Comparison of ENCODE assay signal across 9 mouse cellular contexts in the genomic region with DNA sequence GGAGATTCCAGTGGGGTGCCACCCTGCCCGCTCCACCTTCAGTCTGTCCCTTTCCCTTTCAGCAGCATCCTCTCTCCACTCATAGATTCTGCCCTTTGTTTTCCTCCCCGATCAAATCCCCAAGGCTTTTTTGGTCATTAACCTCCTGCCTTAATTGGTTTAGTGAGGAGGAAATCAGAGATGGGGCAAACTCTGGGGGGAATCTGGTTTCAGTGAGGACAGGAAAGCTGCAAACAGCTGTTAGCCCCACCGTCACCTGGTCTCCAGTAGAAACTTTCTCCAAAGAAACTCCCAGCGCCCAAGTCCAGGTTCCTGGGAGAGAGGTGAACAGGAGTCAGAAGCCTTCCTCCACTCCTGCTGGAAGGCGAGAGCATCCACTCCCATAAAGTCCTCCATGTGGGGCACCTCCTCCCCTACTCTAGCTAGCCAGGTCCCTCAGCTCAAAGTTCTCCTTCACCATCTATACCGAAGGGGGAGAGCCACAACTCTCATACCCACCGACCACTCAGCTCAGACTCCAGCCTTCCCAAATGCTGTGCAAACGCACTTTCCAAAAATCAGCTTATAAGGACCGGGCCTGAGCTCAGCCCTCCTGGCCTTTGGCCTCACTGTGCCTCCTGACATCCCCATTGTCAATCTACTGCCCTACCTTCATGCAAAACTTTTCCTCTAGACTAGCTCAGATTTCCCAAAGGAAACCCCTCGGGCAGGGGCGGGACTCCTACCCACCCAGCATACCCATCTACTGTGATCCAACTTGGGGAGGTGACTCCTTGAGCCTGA. TPM values are rescaled to one million over a fixed set of nuclear protein-coding genes. Genes with fewer than 3 reads are reported as not detected.
DNase-seq lines count a peak whose midpoint lies in the region; ATAC-seq and TF ChIP-seq lines count a peak whose summit lies in the region.
"Had no signal": no experiment of that assay in that cellular context is flagged by ENCODE, and none has a peak within 500 bp of the region (broad histone marks: within the 10 kb centered on the region; RNA-seq: fewer than 3 reads in every experiment).

No protein-coding gene starts in this region.

- peak overlapping the region; percentile 96 for H3K27ac ChIP-seq in kidney, postnatal 0 days
- H3K27ac ChIP-seq in brown adipose tissue, adult 24 weeks (replicated peaks; ENCODE audit: low read depth, low read length), result no peak overlapping the region
- H3K27ac ChIP-seq in intestine, embryonic 14.5 days (ENCODE audit: low read depth), result peak overlapping the region; percentile 97
- H3K27ac ChIP-seq in neural tube, embryonic 12.5 days, result peak overlapping the region; percentile 60

- H3K36me3 ChIP-seq in kidney, postnatal 0 days (ENCODE audit: insufficient read depth, low read length), result no peaks in the 10 kb centered on the region
- H3K36me3 ChIP-seq in intestine, embryonic 14.5 days (ENCODE audit: control insufficient read depth, insufficient read depth, low read length), result peaks cover 6% of the 10 kb centered on the region
- H3K36me3 ChIP-seq in neural tube, embryonic 12.5 days, result peaks cover 2% of the 10 kb centered on the region; the same call in 1 of the 2 replicates

- TF ChIP-seq CTCF in kidney, postnatal 0 days (IDR thresholded peaks at IDR 0.05; ENCODE audit: low read depth), result no peak

- intact Hi-C loops in left cerebral cortex, postnatal 4 days (cut with DNase I), result no loop called here

- H3K4me2 ChIP-seq in kidney, postnatal 0 days (ENCODE audit: low read length), result peak overlapping the region; percentile 89
- peak overlapping the region; percentile 96 for H3K4me2 ChIP-seq in intestine, embryonic 14.5 days (ENCODE audit: low read length)
- peak overlapping the region; percentile 94 for H3K4me2 ChIP-seq in neural tube, embryonic 12.5 days (replicated peaks)

- H3K4me3 ChIP-seq in kidney, postnatal 0 days (replicated peaks; ENCODE audit: low read depth, low read length), result peak overlapping the region; percentile 85
- H3K4me3 ChIP-seq in brown adipose tissue, adult 24 weeks (ENCODE audit: insufficient read depth, low read depth, low read length), result peak overlapping the region; percentile 30
- peak overlapping the region; percentile 97 for H3K4me3 ChIP-seq in intestine, embryonic 14.5 days (ENCODE audit: low read depth, low read length)
- H3K4me3 ChIP-seq in neural tube, embryonic 12.5 days, result peak overlapping the region; percentile 73

- H3K9me3 ChIP-seq in kidney, postnatal 0 days (replicated peaks; ENCODE audit: low read length), result no peaks in the 10 kb centered on the region
- H3K9me3 ChIP-seq in intestine, embryonic 14.5 days (ENCODE audit: control insufficient read depth, low read length), result no peaks in the 10 kb centered on the region
- H3K9me3 ChIP-seq in neural tube, embryonic 12.5 days, result no peaks in the 10 kb centered on the region

- H3K9ac ChIP-seq in kidney, postnatal 0 days (ENCODE audit: low read depth, low read length), result peak overlapping the region; percentile 49; the same call in 1 of the 2 replicates
- H3K9ac ChIP-seq in intestine, embryonic 14.5 days (ENCODE audit: low read length), result peak overlapping the region; percentile 96
- H3K9ac ChIP-seq in neural tube, embryonic 12.5 days, result peak overlapping the region; percentile 98

- WGBS in kidney, postnatal 0 days, result 18% methylated on average over 11 of the region's 11 CpGs
- WGBS in intestine, embryonic 14.5 days, result 13% methylated on average over 11 of the region's 11 CpGs
- WGBS in neural tube, embryonic 12.5 days, result 5% methylated on average over 11 of the region's 11 CpGs

- peaks cover 40% of the 10 kb centered on the region for H3K4me1 ChIP-seq in kidney, postnatal 0 days (replicated peaks; ENCODE audit: insufficient read depth, low read length)
- peaks cover 2% of the 10 kb centered on the region; the same call in 1 of the 2 replicates for H3K4me1 ChIP-seq in brown adipose tissue, adult 24 weeks (ENCODE audit: control insufficient read depth, insufficient read depth, insufficient read length, low read length)
- peaks cover 56% of the 10 kb centered on the region for H3K4me1 ChIP-seq in intestine, embryonic 14.5 days (replicated peaks; ENCODE audit: control insufficient read depth, insufficient read depth, low read length)
- peaks cover 62% of the 10 kb centered on the region for H3K4me1 ChIP-seq in neural tube, embryonic 12.5 days

- DNase-seq in kidney, postnatal 0 days (ENCODE audit: low spot score), result no peak
- DNase-seq in kidney, adult 9 months, result no peak
- no peak for DNase-seq in intestine, embryonic 14.5 days (ENCODE audit: low spot score)
- no peak for DNase-seq in left cerebral cortex, postnatal 4 days
- no peak for DNase-seq in spleen, adult 12 weeks (ENCODE audit: low spot score)
- no peak for DNase-seq in natural killer cell, adult 2 months (ENCODE audit: low spot score in 2 of 2)
- DNase-seq: kidney, postnatal 36 days had no signal

- ATAC-seq in kidney, postnatal 0 days (replicated peaks; ENCODE audit: low FRiP score, low read depth), result no peak
- ATAC-seq in intestine, embryonic 14.5 days (replicated peaks; ENCODE audit: low FRiP score, low TSS enrichment, low read depth), result no peak
- ATAC-seq in neural tube, embryonic 12.5 days (ENCODE audit: low FRiP score, low read depth), result no peak

- H3K27me3 ChIP-seq in kidney, postnatal 0 days (ENCODE audit: insufficient read depth, low read length), result no peaks in the 10 kb centered on the region
- no peaks in the 10 kb centered on the region for H3K27me3 ChIP-seq in intestine, embryonic 14.5 days (replicated peaks; ENCODE audit: control insufficient read depth, insufficient read depth, low read length)
- no peaks in the 10 kb centered on the region for H3K27me3 ChIP-seq in neural tube, embryonic 12.5 days (replicated peaks)

RNA-seq across cellular contexts. Expression of a gene that starts 1.9 kb away (rescaled TPM):
- 12.5 and 13.8 TPM in 2 replicates for polyA plus RNA-seq in kidney, postnatal 0 days (2015; fragmentation: Nextera tagmentation; extraction: Ambion mirVana)
- 0.16 and 0.21 TPM in 2 replicates for polyA plus RNA-seq in brown adipose tissue, adult 24 weeks (2012; ENCODE audit: insufficient read depth, insufficient read length, missing spikeins)
- 19.8 and 23.8 TPM in 2 replicates for polyA plus RNA-seq in intestine, embryonic 14.5 days (2014; fragmentation: Nextera tagmentation; extraction: Ambion mirVana)
- polyA plus RNA-seq in neural tube, embryonic 12.5 days (2016; fragmentation: Nextera tagmentation; extraction: Ambion mirVana), result 41.9 and 43.3 TPM in 2 replicates
- 10 to 100 TPM; 80.5 to 87.8 TPM for total RNA-seq in left cerebral cortex, postnatal 4 days (2021)

RNA-seq across cellular contexts. Expression of a gene that starts 17.8 kb away (rescaled TPM):
- 27.4 and 28.9 TPM in 2 replicates for polyA plus RNA-seq in kidney, postnatal 0 days (2015; fragmentation: Nextera tagmentation; extraction: Ambion mirVana)
- polyA plus RNA-seq in brown adipose tissue, adult 24 weeks (2012; ENCODE audit: insufficient read depth, insufficient read length, missing spikeins), result not detected in 2 replicates
- polyA plus RNA-seq in intestine, embryonic 14.5 days (2014; fragmentation: Nextera tagmentation; extraction: Ambion mirVana), result 55.6 and 56.9 TPM in 2 replicates
- polyA plus RNA-seq in neural tube, embryonic 12.5 days (2016; fragmentation: Nextera tagmentation; extraction: Ambion mirVana), result 0.29 and 0.57 TPM in 2 replicates
- under 1 TPM in 1 of 2 experiments, not detected in 1; 0.83 TPM for total RNA-seq in left cerebral cortex, postnatal 4 days (2021)

RNA-seq across cellular contexts. Expression of a gene that starts 20.5 kb away (rescaled TPM):
- polyA plus RNA-seq in kidney, postnatal 0 days (2015; fragmentation: Nextera tagmentation; extraction: Ambion mirVana), result 99.3 and 108 TPM in 2 replicates
- polyA plus RNA-seq in brown adipose tissue, adult 24 weeks (2012; ENCODE audit: insufficient read depth, insufficient read length, missing spikeins), result 33.8 and 35.7 TPM in 2 replicates
- polyA plus RNA-seq in intestine, embryonic 14.5 days (2014; fragmentation: Nextera tagmentation; extraction: Ambion mirVana), result 86.0 and 96.0 TPM in 2 replicates
- 27.6 and 27.9 TPM in 2 replicates for polyA plus RNA-seq in neural tube, embryonic 12.5 days (2016; fragmentation: Nextera tagmentation; extraction: Ambion mirVana)
- total RNA-seq in left cerebral cortex, postnatal 4 days (2021), result 10 to 100 TPM; 35.3 to 37.7 TPM

RNA-seq across cellular contexts. Expression of a gene that starts 22.6 kb away (rescaled TPM):
- 164 and 173 TPM in 2 replicates for polyA plus RNA-seq in kidney, postnatal 0 days (2015; fragmentation: Nextera tagmentation; extraction: Ambion mirVana)
- 209 and 224 TPM in 2 replicates for polyA plus RNA-seq in brown adipose tissue, adult 24 weeks (2012; ENCODE audit: insufficient read depth, insufficient read length, missing spikeins)
- polyA plus RNA-seq in intestine, embryonic 14.5 days (2014; fragmentation: Nextera tagmentation; extraction: Ambion mirVana), result 98.9 and 102 TPM in 2 replicates
- 143 and 145 TPM in 2 replicates for polyA plus RNA-seq in neural tube, embryonic 12.5 days (2016; fragmentation: Nextera tagmentation; extraction: Ambion mirVana)
- 100 to 1,000 TPM; 106 to 120 TPM for total RNA-seq in left cerebral cortex, postnatal 4 days (2021)

RNA-seq across cellular contexts. Expression of a gene that starts 23.3 kb away (rescaled TPM):
- polyA plus RNA-seq in kidney, postnatal 0 days (2015; fragmentation: Nextera tagmentation; extraction: Ambion mirVana), result 35.1 and 35.9 TPM in 2 replicates
- 36.6 and 42.2 TPM in 2 replicates for polyA plus RNA-seq in brown adipose tissue, adult 24 weeks (2012; ENCODE audit: insufficient read depth, insufficient read length, missing spikeins)
- polyA plus RNA-seq in intestine, embryonic 14.5 days (2014; fragmentation: Nextera tagmentation; extraction: Ambion mirVana), result 59.0 and 60.8 TPM in 2 replicates
- polyA plus RNA-seq in neural tube, embryonic 12.5 days (2016; fragmentation: Nextera tagmentation; extraction: Ambion mirVana), result 60.0 and 61.6 TPM in 2 replicates
- total RNA-seq in left cerebral cortex, postnatal 4 days (2021), result 100 to 1,000 TPM in 1 of 2 experiments, 10 to 100 TPM in 1; 97.5 to 105 TPM

Comparison
In these comparisons a context has a peak if more than half of its experiments do, and no peak if none do; other contexts are left out.
1. H3K4me3 ChIP-seq: peak in every context shown above with its lines; median percentile 97 in intestine, embryonic 14.5 days; 85 in kidney, postnatal 0 days; 73 in neural tube, embryonic 12.5 days; 30 in brown adipose tissue, adult 24 weeks.
2. RNA of a gene that starts 1.9 kb away (polyA plus RNA-seq): 41.9 to 43.3 TPM in neural tube, embryonic 12.5 days, 19.8 to 23.8 TPM in intestine, embryonic 14.5 days and 12.5 to 13.8 TPM in kidney, postnatal 0 days; 0.16 to 0.21 TPM in brown adipose tissue, adult 24 weeks; every median in the first group is over 10 times any median in the second.
3. RNA of a gene that starts 17.8 kb away (polyA plus RNA-seq): 55.6 to 56.9 TPM in intestine, embryonic 14.5 days and 27.4 to 28.9 TPM in kidney, postnatal 0 days; not detected in brown adipose tissue, adult 24 weeks and 0.29 to 0.57 TPM in neural tube, embryonic 12.5 days; every median in the first group is over 10 times any median in the second.
4. Peak in every context shown above with its lines, with median percentiles within 50 percentile points of each other: H3K4me2 ChIP-seq and H3K9ac ChIP-seq.